Mouse (Mus musculus): ENCODE measurements around the gene Zfyve28. TPM values are rescaled to one million over a fixed set of nuclear protein-coding genes. Genes with fewer than 3 reads are reported as not detected.

The Zfyve28 gene
- polyA plus RNA-seq, 2 experiments, result 0.95 to 1.7 TPM

DNA sequence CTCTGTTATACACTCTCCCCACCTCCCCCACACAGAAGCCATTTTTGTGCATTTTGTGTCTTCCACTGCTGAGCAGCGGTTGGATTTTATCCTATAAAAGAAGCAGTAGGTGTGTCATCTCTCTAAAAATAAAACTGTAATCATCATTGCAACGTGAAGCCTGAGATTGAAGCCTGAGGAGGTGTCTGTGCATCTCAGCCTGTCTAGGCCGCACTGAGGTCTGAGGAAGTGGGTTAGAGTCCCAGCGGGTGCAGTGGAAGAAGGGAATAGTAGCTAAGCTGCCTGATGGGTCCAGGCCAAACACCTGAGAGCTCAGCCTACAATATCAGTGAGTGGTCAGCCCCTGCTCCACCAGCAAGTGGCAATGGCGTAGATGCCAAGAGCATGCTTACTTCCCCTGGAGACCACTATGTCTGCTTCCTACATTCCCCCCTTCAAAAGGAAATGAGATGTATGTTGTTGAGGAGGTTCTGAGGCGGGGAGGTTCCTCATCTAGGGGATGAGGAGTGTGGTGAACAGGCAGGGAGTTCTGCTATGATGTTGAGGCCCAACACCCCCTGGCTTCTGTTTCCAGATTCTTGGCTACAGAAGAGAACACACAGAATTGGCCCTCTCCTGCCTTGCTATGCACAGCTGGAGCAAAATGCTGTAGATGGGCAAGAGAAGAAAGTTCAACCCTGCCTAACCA lies 93.1 kb downstream of the Zfyve28 start:
- Histone ChIP-seq H3K27me3 (ENCODE audit: control insufficient read depth, insufficient read depth, low read length) (no peaks in the 10 kb centered on the region), H3K9ac (ENCODE audit: low read depth, low read length, severe bottlenecking) (no peak overlapping the region), H3K36me3 (ENCODE audit: control insufficient read depth, insufficient read depth, low read length) (no peaks in the 10 kb centered on the region), H3K4me1 (ENCODE audit: control insufficient read depth, insufficient read depth, low read length) (no peaks in the 10 kb centered on the region), H3K4me2 (replicated peaks; ENCODE audit: low read depth, low read length, severe bottlenecking) (no peak overlapping the region), H3K4me3 (replicated peaks; ENCODE audit: low read length) (no peak overlapping the region), H3K27ac (replicated peaks; ENCODE audit: low read depth, low read length) (no peak overlapping the region), H3K9me3 (ENCODE audit: control insufficient read depth, low read length) (no peaks in the 10 kb centered on the region)
- TF ChIP-seq POLR2A (IDR thresholded peaks at IDR 0.05; ENCODE audit: borderline replicate concordance, extremely low read depth, insufficient read depth, insufficient read length), result no peak
- WGBS, result 79% methylated on average over 6 of the region's 6 CpGs
- ATAC-seq (ENCODE audit: low FRiP score, low read depth) (no peak), DNase-seq (ENCODE audit: low spot score) (no peak)

DNA sequence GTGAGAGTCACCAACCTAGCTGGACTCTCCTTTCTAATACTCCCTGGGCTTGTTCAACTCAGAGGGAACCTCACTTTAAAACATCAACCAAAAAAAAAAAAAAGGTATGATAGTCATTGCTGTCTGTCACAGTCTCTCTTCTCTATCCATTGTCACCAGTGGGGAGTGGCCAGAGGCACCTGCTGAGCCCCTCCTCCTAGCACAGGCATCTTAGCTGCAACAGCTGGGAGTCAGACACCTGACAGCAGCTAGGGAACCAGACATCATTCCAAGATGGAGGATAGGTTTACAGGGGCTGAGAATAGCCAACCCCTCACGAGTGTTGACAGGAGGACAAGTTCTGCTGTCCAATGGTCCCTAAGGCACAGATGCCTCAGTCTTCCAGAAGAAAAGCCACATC lies 93.8 kb downstream of the Zfyve28 start:
- H3K36me3 ChIP-seq (ENCODE audit: control insufficient read depth, insufficient read depth, low read length), result no peaks in the 10 kb centered on the region

DNA sequence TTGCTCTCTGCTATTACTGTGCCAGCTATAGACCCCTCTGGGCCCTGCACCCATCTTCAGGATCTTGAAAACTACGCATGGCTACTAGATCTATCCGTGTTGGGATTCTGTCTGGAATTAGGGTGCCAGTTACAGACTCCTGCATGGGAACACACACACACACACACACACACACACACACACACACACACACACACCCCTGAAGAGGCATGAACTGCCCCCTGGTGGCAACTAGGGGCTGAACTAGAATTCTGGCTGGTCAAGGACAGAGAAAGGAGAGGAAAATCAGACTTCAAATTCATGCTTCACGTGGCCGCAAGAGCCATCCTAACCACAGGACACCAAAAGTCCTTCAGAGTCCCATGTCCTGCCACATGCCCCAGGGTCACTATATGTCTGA lies 96.4 kb downstream of the Zfyve28 start:
- WGBS, result 85% methylated on average over 4 of the region's 4 CpGs
- Histone ChIP-seq H3K4me2 (replicated peaks; ENCODE audit: low read depth, low read length, severe bottlenecking) (no peak overlapping the region), H3K4me3 (replicated peaks; ENCODE audit: low read length) (no peak overlapping the region), H3K27me3 (ENCODE audit: control insufficient read depth, insufficient read depth, low read length) (no peaks in the 10 kb centered on the region), H3K27ac (replicated peaks; ENCODE audit: low read depth, low read length) (no peak overlapping the region), H3K9ac (ENCODE audit: low read depth, low read length, severe bottlenecking) (no peak overlapping the region), H3K4me1 (ENCODE audit: control insufficient read depth, insufficient read depth, low read length) (peaks cover 7% of the 10 kb centered on the region), H3K9me3 (ENCODE audit: control insufficient read depth, low read length) (no peaks in the 10 kb centered on the region), H3K36me3 (ENCODE audit: control insufficient read depth, insufficient read depth, low read length) (no peaks in the 10 kb centered on the region)
- ATAC-seq (ENCODE audit: low FRiP score, low read depth) (no peak), DNase-seq (ENCODE audit: low spot score) (no peak)
- no peak for TF ChIP-seq POLR2A (IDR thresholded peaks at IDR 0.05; ENCODE audit: borderline replicate concordance, extremely low read depth, insufficient read depth, insufficient read length)

More for the DNA sequence above, 93.8 kb downstream of the Zfyve28 start:
- ATAC-seq (ENCODE audit: low FRiP score, low read depth) (no peak), DNase-seq (ENCODE audit: low spot score) (no peak)
- Histone ChIP-seq H3K9ac (ENCODE audit: low read depth, low read length, severe bottlenecking) (no peak overlapping the region), H3K27ac (replicated peaks; ENCODE audit: low read depth, low read length) (no peak overlapping the region), H3K4me2 (replicated peaks; ENCODE audit: low read depth, low read length, severe bottlenecking) (no peak overlapping the region), H3K4me3 (replicated peaks; ENCODE audit: low read length) (no peak overlapping the region), H3K9me3 (ENCODE audit: control insufficient read depth, low read length) (no peaks in the 10 kb centered on the region), H3K4me1 (ENCODE audit: control insufficient read depth, insufficient read depth, low read length) (no peaks in the 10 kb centered on the region), H3K27me3 (ENCODE audit: control insufficient read depth, insufficient read depth, low read length) (no peaks in the 10 kb centered on the region)
- 46% methylated on average over 1 of the region's 1 CpGs for WGBS
- no peak for TF ChIP-seq POLR2A (IDR thresholded peaks at IDR 0.05; ENCODE audit: borderline replicate concordance, extremely low read depth, insufficient read depth, insufficient read length)

DNA sequence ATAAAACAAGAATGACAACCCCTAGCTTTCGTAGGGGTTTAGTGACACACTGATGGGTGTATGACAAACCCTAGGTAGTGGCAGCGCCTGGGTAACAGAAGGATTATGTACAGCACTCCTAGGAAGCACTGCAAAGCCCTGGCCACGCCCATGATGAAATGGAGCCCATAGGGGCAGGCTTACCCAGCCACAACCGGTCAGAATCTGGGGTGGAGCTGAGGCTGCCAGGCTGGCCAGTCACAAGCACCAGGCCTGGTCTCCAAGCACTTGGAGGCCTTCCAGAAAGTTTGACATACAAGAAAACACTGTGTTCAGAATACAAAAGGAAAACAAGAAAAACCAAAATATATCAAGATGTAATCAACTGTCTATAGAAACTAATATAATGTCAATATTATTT lies 97.2 kb downstream of the Zfyve28 start:
- DNase-seq (ENCODE audit: low spot score) (no peak), ATAC-seq (ENCODE audit: low FRiP score, low read depth) (no peak)
- Histone ChIP-seq H3K4me2 (replicated peaks; ENCODE audit: low read depth, low read length, severe bottlenecking) (no peak overlapping the region), H3K4me1 (ENCODE audit: control insufficient read depth, insufficient read depth, low read length) (peaks cover 9% of the 10 kb centered on the region), H3K4me3 (replicated peaks; ENCODE audit: low read length) (no peak overlapping the region), H3K27me3 (ENCODE audit: control insufficient read depth, insufficient read depth, low read length) (no peaks in the 10 kb centered on the region), H3K9me3 (ENCODE audit: control insufficient read depth, low read length) (no peaks in the 10 kb centered on the region), H3K9ac (ENCODE audit: low read depth, low read length, severe bottlenecking) (no peak overlapping the region), H3K27ac (replicated peaks; ENCODE audit: low read depth, low read length) (no peak overlapping the region), H3K36me3 (ENCODE audit: control insufficient read depth, insufficient read depth, low read length) (no peaks in the 10 kb centered on the region)
- 52% methylated on average over 4 of the region's 4 CpGs for WGBS
- no peak for TF ChIP-seq POLR2A (IDR thresholded peaks at IDR 0.05; ENCODE audit: borderline replicate concordance, extremely low read depth, insufficient read depth, insufficient read length)

DNA sequence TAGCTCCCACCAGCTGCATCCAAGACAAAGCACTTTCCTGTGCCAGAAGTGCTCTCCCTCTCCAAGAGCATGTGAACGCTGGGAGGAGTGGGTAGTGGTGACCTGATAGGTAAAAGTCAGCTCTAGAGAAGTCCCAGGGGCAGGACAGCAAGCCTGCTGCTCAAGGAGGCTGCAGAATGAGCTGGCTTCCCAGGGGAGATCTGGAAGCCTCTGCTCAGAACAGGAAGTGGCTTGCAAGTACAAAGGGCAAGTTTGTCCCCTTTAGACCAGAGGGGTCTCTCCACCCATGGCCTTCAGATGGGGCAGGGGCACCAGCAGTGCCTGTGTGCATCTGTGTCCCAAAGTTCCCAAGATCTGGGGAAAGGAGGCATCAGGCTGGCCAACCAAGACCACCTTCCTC lies 98.7 kb downstream of the Zfyve28 start:
- 72% methylated on average over 1 of the region's 1 CpGs for WGBS
- H3K9ac ChIP-seq (ENCODE audit: low read depth, low read length, severe bottlenecking), result no peak overlapping the region
- DNase-seq (ENCODE audit: low spot score) (no peak), ATAC-seq (ENCODE audit: low FRiP score, low read depth) (no peak)
- H3K27ac ChIP-seq (replicated peaks; ENCODE audit: low read depth, low read length), result no peak overlapping the region
- no peak for TF ChIP-seq POLR2A (IDR thresholded peaks at IDR 0.05; ENCODE audit: borderline replicate concordance, extremely low read depth, insufficient read depth, insufficient read length)
- no peaks in the 10 kb centered on the region for H3K27me3 ChIP-seq (ENCODE audit: control insufficient read depth, insufficient read depth, low read length)
- H3K4me1 ChIP-seq (ENCODE audit: control insufficient read depth, insufficient read depth, low read length), result peaks cover 21% of the 10 kb centered on the region
- no peak overlapping the region for H3K4me2 ChIP-seq (replicated peaks; ENCODE audit: low read depth, low read length, severe bottlenecking)
- H3K9me3 ChIP-seq (ENCODE audit: control insufficient read depth, low read length), result no peaks in the 10 kb centered on the region
- no peak overlapping the region for H3K4me3 ChIP-seq (replicated peaks; ENCODE audit: low read length)
- peaks cover 13% of the 10 kb centered on the region; the same call in 1 of the 2 replicates for H3K36me3 ChIP-seq (ENCODE audit: control insufficient read depth, insufficient read depth, low read length)

All from limb, embryonic 14.5 days (tissue).